Mouse (Mus musculus) effector memory CD4-positive, alpha-beta T cell, adult 5 months (primary cell): Measurements from ENCODE around the gene Tpbg. TPM values are rescaled to one million over a fixed set of nuclear protein-coding genes. Genes with fewer than 3 reads are reported as not detected.

ENCODE experiments used
- polyA plus RNA-seq: library from polyadenylated mRNA; unstranded; fragments of 100-300 nt; shearing (Covaris generic); gene quantifications from one replicate; pipeline ENCODE4 v1.2.1, GENCODE M21; 2017

The Tpbg gene
- 2.4 TPM for polyA plus RNA-seq

DNA sequence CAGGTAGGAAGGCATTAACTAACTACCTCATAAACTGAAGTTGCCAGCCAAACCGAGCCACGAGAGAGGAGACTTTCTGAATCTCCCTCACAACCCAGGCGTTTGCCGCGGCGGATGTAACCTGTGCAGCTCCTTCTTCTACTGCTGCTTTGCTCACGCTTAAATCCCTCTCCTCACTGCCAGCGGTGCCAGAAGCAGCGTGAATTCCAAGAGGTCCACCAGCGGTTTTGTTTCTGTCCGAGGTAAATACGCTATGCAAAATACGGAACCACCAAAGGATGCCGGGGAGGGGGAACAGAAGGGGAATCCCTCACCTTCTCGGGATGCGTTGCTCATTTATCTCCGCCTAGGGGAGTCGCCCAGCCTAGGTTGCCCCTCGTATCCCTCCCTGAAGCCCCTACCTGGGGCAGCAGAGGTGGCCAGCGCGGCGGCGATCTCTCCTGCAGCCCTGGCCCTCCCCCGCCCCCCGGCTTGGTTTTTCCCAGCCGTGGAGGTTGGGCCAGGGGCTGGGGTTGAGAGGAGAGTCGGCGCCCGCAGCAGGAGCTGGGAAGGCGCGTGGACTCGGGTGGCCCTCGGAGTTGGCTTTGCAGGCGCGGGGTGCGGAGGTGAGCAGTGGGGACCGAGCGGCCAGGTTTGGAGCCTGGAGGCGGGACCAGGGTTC, at the start of gene Tpbg:
Tpbg (plus strand) TSS at position 30 of the 661 bp plus-strand sequence.

Other genes starting within 250 kb of the Tpbg start
- 42.8 TPM for gene Ibtk, start 93.0 kb upstream of the Tpbg start, polyA plus RNA-seq